Mouse (Mus musculus): Measurements from ENCODE around the gene Cdca4. TPM values are rescaled to one million over a fixed set of nuclear protein-coding genes. Genes with fewer than 3 reads are reported as not detected.
A peak's percentile ranks its signal among the peaks of the same experiment; 100 is the strongest.

Gene Cdca4
- total and polyA plus RNA-seq, 3 experiments, result 78.0 to 128 (median 78.0) TPM

- dilution Hi-C loops (cut with MboI; ENCODE audit: extremely low pct_ligation_motif_present, extremely low pct_unique_long_range_greater_than_20kb, low sequenced_read_pairs), result no loop called here
- Histone ChIP-seq H3K4me2 (ENCODE audit: insufficient read depth, low read depth, poor library complexity, severe bottlenecking) (no peak overlapping the region), H3K9ac (ENCODE audit: insufficient read depth, low read depth) (no peak overlapping the region), H3K9me3 (replicated peaks; ENCODE audit: low read length) (no peaks in the 10 kb centered on the region), H3K79me2 (replicated peaks; ENCODE audit: control insufficient read depth, extremely low read depth, insufficient read depth, poor library complexity, severe bottlenecking) (no peaks in the 10 kb centered on the region), H3K4me1 (ENCODE audit: control insufficient read depth in 1 of 2, insufficient read depth in 2 of 2) (peaks cover 27 to 49% of the 10 kb centered on the region in 2 experiments), H3K27ac (ENCODE audit: insufficient read depth, low read depth) (no peak overlapping the region), H3K27me3 (replicated peaks) (no peaks in the 10 kb centered on the region), H3K36me3 (replicated peaks in 1 of 2; ENCODE audit: control insufficient read depth in 1 of 2, insufficient read depth in 1 of 2, low read length in 1 of 2) (peaks cover 0 to 5% of the 10 kb centered on the region in 2 experiments), H3K4me3 (replicated peaks in 1 of 3; ENCODE audit: low read depth in 2 of 3, low read length in 2 of 3, poor library complexity in 1 of 3) (no peak overlapping the region)
- peak; percentile 77 for DNase-seq (ENCODE audit: extremely low read depth)
- in situ Hi-C loops (cut with MboI; ENCODE audit: low pct_ligation_motif_present, low pct_unique_long_range_greater_than_20kb, low sequenced_read_pairs), result no loop called here
- TF ChIP-seq RAD21 (IDR thresholded peaks at IDR 0.05; ENCODE audit: low read depth, low read length), result peak; percentile 79
- no peak for TF ChIP-seq CHD2 (IDR thresholded peaks at IDR 0.05; ENCODE audit: low read length)
- TF ChIP-seq SMC3 (IDR thresholded peaks at IDR 0.05; ENCODE audit: low read depth, low read length), result peak; percentile 86
- peak; percentile 29; the same call in 1 of the 2 replicates for TF ChIP-seq ZC3H11A (IDR thresholded peaks at IDR 0.05; ENCODE audit: low read depth, low read length)
- TF ChIP-seq NELFE (IDR thresholded peaks at IDR 0.05; ENCODE audit: low read depth, low read length), result peak; percentile 39; the same call in 1 of the 2 replicates
- TF ChIP-seq NRF1 (IDR thresholded peaks at IDR 0.05; ENCODE audit: low read depth, low read length), result 0 out of 2 replicates have a peak, but pooled peaks have one; percentile 6
- peak; percentile 52; the same call in 1 of the 2 replicates for TF ChIP-seq MYC (IDR thresholded peaks at IDR 0.05; ENCODE audit: low read depth, low read length)
- peak; percentile 60 to 93; a peak in 3 of 4 replicates for TF ChIP-seq CTCF (conservative IDR thresholded peaks at IDR 0.05 in 1 of 2, IDR thresholded peaks at IDR 0.05 in 1 of 2; ENCODE audit: low read depth in 2 of 2, low read length in 2 of 2)
- TF ChIP-seq TBP (conservative IDR thresholded peaks at IDR 0.05; ENCODE audit: low read depth, low read length), result no peak
- no peak for TF ChIP-seq TCF12 (IDR thresholded peaks at IDR 0.05; ENCODE audit: low read depth, low read length)
- no peak for TF ChIP-seq EP300 (IDR thresholded peaks at IDR 0.05; ENCODE audit: low read length)
- peak; percentile 54; the same call in 1 of the 2 replicates for TF ChIP-seq IRF4 (IDR thresholded peaks at IDR 0.05; ENCODE audit: low read depth, low read length)
Measured at GRCm38 (mm10) chr12:112875225-112876013, 46.2 kb upstream of the Cdca4 start.

GRCm38 (mm10) chr12:112874199-112874598 lies 45.0 kb upstream of the Cdca4 start:
- dilution Hi-C loops (cut with MboI; ENCODE audit: extremely low pct_ligation_motif_present, extremely low pct_unique_long_range_greater_than_20kb, low sequenced_read_pairs) (no loop called here), in situ Hi-C loops (cut with MboI; ENCODE audit: low pct_ligation_motif_present, low pct_unique_long_range_greater_than_20kb, low sequenced_read_pairs) (loop anchor here (5.0 kb wide), 1 partner anchor 68 kb away; the partner anchor contains the start of gene Nudt14)
- H3K79me2 ChIP-seq (replicated peaks; ENCODE audit: control insufficient read depth, extremely low read depth, insufficient read depth, poor library complexity, severe bottlenecking), result no peaks in the 10 kb centered on the region
- peak overlapping the region; percentile 68 for H3K9ac ChIP-seq (ENCODE audit: insufficient read depth, low read depth)
- no peaks in the 10 kb centered on the region for H3K9me3 ChIP-seq (replicated peaks; ENCODE audit: low read length)
- peak overlapping the region in 2 of 3 experiments; percentile 23 to 63 for H3K4me3 ChIP-seq (replicated peaks in 1 of 3; ENCODE audit: low read depth in 2 of 3, low read length in 2 of 3, poor library complexity in 1 of 3)
- peak overlapping the region; percentile 47 for H3K4me2 ChIP-seq (ENCODE audit: insufficient read depth, low read depth, poor library complexity, severe bottlenecking)
- TF ChIP-seq JUND (conservative IDR thresholded peaks at IDR 0.05; ENCODE audit: low read depth, low read length) (no peak), MAX (IDR thresholded peaks at IDR 0.05; ENCODE audit: low read length) (no peak), NRF1 (IDR thresholded peaks at IDR 0.05; ENCODE audit: low read depth, low read length) (peak; percentile 88), BHLHE40 (IDR thresholded peaks at IDR 0.05; ENCODE audit: low read depth, low read length) (0 out of 2 replicates have a peak, but pooled peaks have one; percentile 24), UBTF (IDR thresholded peaks at IDR 0.05; ENCODE audit: low read depth, low read length) (no peak), MAZ (IDR thresholded peaks at IDR 0.05; ENCODE audit: low read depth, low read length) (peak; percentile 44; the same call in 1 of the 2 replicates), ZMIZ1 (IDR thresholded peaks at IDR 0.05; ENCODE audit: low read depth, low read length) (0 out of 2 replicates have a peak, but pooled peaks have one; percentile 35), EP300 (IDR thresholded peaks at IDR 0.05; ENCODE audit: low read length) (0 out of 2 replicates have a peak, but pooled peaks have one; percentile 17), CHD1 (IDR thresholded peaks at IDR 0.05; ENCODE audit: low read depth, low read length) (0 out of 2 replicates have a peak, but pooled peaks have one; percentile 63), TCF12 (IDR thresholded peaks at IDR 0.05; ENCODE audit: low read depth, low read length) (0 out of 2 replicates have a peak, but pooled peaks have one; percentile 46), TBP (conservative IDR thresholded peaks at IDR 0.05; ENCODE audit: low read depth, low read length) (no peak), POLR2A (IDR thresholded peaks at IDR 0.05; ENCODE audit: low read depth, low read length) (0 out of 2 replicates have a peak, but pooled peaks have one; percentile 33), IRF4 (IDR thresholded peaks at IDR 0.05; ENCODE audit: low read depth, low read length) (no peak)
- DNase-seq (ENCODE audit: extremely low read depth), result no peak
- H3K4me1 ChIP-seq (ENCODE audit: control insufficient read depth in 1 of 2, insufficient read depth in 2 of 2), result peaks cover 32 to 59% of the 10 kb centered on the region in 2 experiments
- peaks cover 0 to 5% of the 10 kb centered on the region in 2 experiments for H3K36me3 ChIP-seq (replicated peaks in 1 of 2; ENCODE audit: control insufficient read depth in 1 of 2, insufficient read depth in 1 of 2, low read length in 1 of 2)
- H3K27ac ChIP-seq (ENCODE audit: insufficient read depth, low read depth), result peak overlapping the region; percentile 80
- H3K27me3 ChIP-seq (replicated peaks), result no peaks in the 10 kb centered on the region
